Comparison of ENCODE assay signal across 8 mouse cellular contexts in the genomic region with DNA sequence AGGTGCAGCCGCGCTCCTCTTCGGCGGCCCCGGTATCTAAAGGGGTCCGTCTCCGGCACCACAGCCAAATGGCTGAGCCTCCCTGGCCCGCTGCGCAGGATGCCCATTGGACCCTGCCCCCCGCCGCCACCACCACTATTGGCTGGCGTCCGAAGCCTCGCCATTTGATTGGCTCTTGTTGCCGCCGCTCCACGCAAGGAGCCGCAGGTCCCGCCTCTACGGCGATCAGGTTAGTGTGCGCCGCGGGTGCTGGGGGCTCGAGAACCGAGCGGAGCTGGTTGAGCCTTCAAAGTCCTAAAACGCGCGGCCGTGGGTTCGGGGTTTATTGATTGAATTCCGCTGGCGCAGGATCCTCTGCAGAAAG. TPM values are rescaled to one million over a fixed set of nuclear protein-coding genes. Genes with fewer than 3 reads are reported as not detected.
A peak's percentile ranks its signal among the peaks of the same experiment; 100 is the strongest.
DNase-seq lines count a peak whose midpoint lies in the region; ATAC-seq and TF ChIP-seq lines count a peak whose summit lies in the region.

A gene (plus strand): TSS at position 171 of the 364 bp plus-strand sequence.

- H3K4me1 ChIP-seq in ES-Bruce4 (ENCODE audit: control insufficient read depth, insufficient read depth, low read length) = peaks cover 3% of the 10 kb centered on the region
- H3K4me1 ChIP-seq in forebrain, embryonic 13.5 days = peaks cover 29% of the 10 kb centered on the region
- peaks cover 29% of the 10 kb centered on the region for H3K4me1 ChIP-seq in neural tube, embryonic 15.5 days

- WGBS in forebrain, embryonic 13.5 days = under 1% methylated on average over 34 of the region's 34 CpGs
- WGBS in neural tube, embryonic 15.5 days = under 1% methylated on average over 32 of the region's 34 CpGs

- intact Hi-C loops in heart, postnatal 10 days (cut with DNase I) = no loop called here

- peak within 1 kb of the TSS; percentile 86 for H3K9ac ChIP-seq in ES-Bruce4 (ENCODE audit: low read depth, poor library complexity, severe bottlenecking)
- peak within 1 kb of the TSS; percentile 98 for H3K9ac ChIP-seq in forebrain, embryonic 13.5 days
- H3K9ac ChIP-seq in neural tube, embryonic 15.5 days (replicated peaks) = peak within 1 kb of the TSS; percentile 98

- H3K4me2 ChIP-seq in forebrain, embryonic 13.5 days = peak within 1 kb of the TSS; percentile 82
- H3K4me2 ChIP-seq in neural tube, embryonic 15.5 days = peak within 1 kb of the TSS; percentile 70

- H3K4me3 ChIP-seq in ES-Bruce4 (ENCODE audit: low read depth, low read length) = peak within 1 kb of the TSS; percentile 95
- H3K4me3 ChIP-seq in forebrain, embryonic 13.5 days = peak within 1 kb of the TSS; percentile 94
- peak within 1 kb of the TSS; percentile 92 for H3K4me3 ChIP-seq in neural tube, embryonic 15.5 days (replicated peaks)

- peak; percentile 99 to 100 for DNase-seq in heart, postnatal 10 days
- DNase-seq in layer of hippocampus, adult 11-12 months (ENCODE audit: low spot score) = peak; percentile 98
- DNase-seq in lung, adult 18-20 months = peak; percentile 98 to 99
- peak; percentile 99 for DNase-seq in testis, postnatal 14 days (ENCODE audit: low spot score)

- no peaks in the 10 kb centered on the region for H3K27me3 ChIP-seq in ES-Bruce4 (ENCODE audit: control insufficient read depth, insufficient read depth, low read length, poor library complexity, severe bottlenecking)
- no peaks in the 10 kb centered on the region for H3K27me3 ChIP-seq in forebrain, embryonic 13.5 days
- no peaks in the 10 kb centered on the region for H3K27me3 ChIP-seq in neural tube, embryonic 15.5 days (replicated peaks)

- no peak within 1 kb of the TSS for H3K27ac ChIP-seq in ES-Bruce4 (ENCODE audit: insufficient read depth, low read length)
- peak within 1 kb of the TSS; percentile 99 for H3K27ac ChIP-seq in forebrain, embryonic 13.5 days
- H3K27ac ChIP-seq in neural tube, embryonic 15.5 days (replicated peaks) = peak within 1 kb of the TSS; percentile 99

- ATAC-seq in cerebellum, adult (ENCODE audit: insufficient number of reproducible peaks, low FRiP score, low TSS enrichment) = peak; percentile 90
- ATAC-seq in forebrain, embryonic 13.5 days = peak; percentile 93
- peak; percentile 91 for ATAC-seq in neural tube, embryonic 15.5 days (ENCODE audit: low FRiP score)

- no peak for TF ChIP-seq EP300 in ES-Bruce4 (IDR thresholded peaks at IDR 0.05; ENCODE audit: insufficient read depth, low read depth, low read length)

- no peak for TF ChIP-seq CTCF in ES-Bruce4 (IDR thresholded peaks at IDR 0.05; ENCODE audit: low read depth, low read length)

- no peaks in the 10 kb centered on the region for H3K9me3 ChIP-seq in ES-Bruce4 (replicated peaks; ENCODE audit: control insufficient read depth, insufficient read depth, low read length, poor library complexity, severe bottlenecking)
- no peaks in the 10 kb centered on the region for H3K9me3 ChIP-seq in forebrain, embryonic 13.5 days (replicated peaks)
- H3K9me3 ChIP-seq in neural tube, embryonic 15.5 days (replicated peaks) = no peaks in the 10 kb centered on the region

- H3K36me3 ChIP-seq in ES-Bruce4 (ENCODE audit: control insufficient read depth, insufficient read depth, low read length, poor library complexity, severe bottlenecking) = no peaks in the 10 kb centered on the region
- no peaks in the 10 kb centered on the region for H3K36me3 ChIP-seq in forebrain, embryonic 13.5 days (ENCODE audit: poor library complexity, severe bottlenecking)
- no peaks in the 10 kb centered on the region for H3K36me3 ChIP-seq in neural tube, embryonic 15.5 days

- no peak for TF ChIP-seq POLR2A in ES-Bruce4 (IDR thresholded peaks at IDR 0.05; ENCODE audit: insufficient read depth, low read length)

RNA-seq across cellular contexts. Expression of the gene that starts here (rescaled TPM):
- polyA plus RNA-seq in ES-Bruce4 (2011; ENCODE audit: insufficient read depth, insufficient read length, low read depth, missing spikeins) = 779 and 784 TPM in 2 replicates
- 254 and 256 TPM in 2 replicates for polyA plus RNA-seq in forebrain, embryonic 13.5 days (2015; fragmentation: Nextera tagmentation; extraction: Ambion mirVana)
- total RNA-seq in heart, postnatal 10 days (2021) = 100 to 1,000 TPM; 231 to 270 TPM
- 131 and 170 TPM in 2 replicates for polyA plus RNA-seq in neural tube, embryonic 15.5 days (2015; fragmentation: Nextera tagmentation; extraction: Ambion mirVana)
